Mouse (Mus musculus) liver, embryonic 14.5 days (tissue): ENCODE results near the gene Mcpt4.
"Not testable (repeated sequence)": the region's sequence is repeated elsewhere in the genome, so short reads cannot be mapped to it uniquely, and the experiment has no call there.

Experiments used
- CTCF ChIP-seq: IDR thresholded peaks from 2 replicates; pipeline ENCODE4 v1.5.1; 2016; ENCODE audit warnings: antibody characterized with exemption, low read depth, control low read depth
- EP300 ChIP-seq: IDR thresholded peaks from 2 replicates; pipeline ENCODE4 v1.6.1; 2016; ENCODE audit warnings: antibody characterized with exemption, low read depth

DNA sequence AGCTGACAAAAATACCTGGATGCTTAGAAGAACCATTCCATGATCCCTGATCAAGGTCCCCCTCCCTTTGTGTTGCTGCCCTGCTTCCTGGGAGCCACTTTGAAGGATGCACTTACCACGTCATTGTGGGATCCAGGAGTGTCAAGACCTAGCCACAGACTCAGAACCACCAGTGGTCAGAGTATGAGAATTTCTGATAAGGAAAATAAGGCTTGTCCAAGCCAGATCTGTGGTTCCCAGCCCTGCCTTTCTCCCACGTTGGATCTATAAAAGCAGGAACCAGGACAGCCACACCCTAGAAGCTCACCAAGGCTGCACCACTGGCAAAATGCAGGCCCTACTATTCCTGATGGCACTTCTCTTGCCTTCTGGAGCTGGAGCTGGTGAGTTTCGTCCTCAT is 44.4 kb downstream of the Mcpt4 start, which contains the start of gene Mcpt1:
- TF ChIP-seq CTCF, EP300: not testable (repeated sequence)
